Mouse (Mus musculus): ENCODE measurements around the gene Col12a1.

Col12a1 gene

DNA sequence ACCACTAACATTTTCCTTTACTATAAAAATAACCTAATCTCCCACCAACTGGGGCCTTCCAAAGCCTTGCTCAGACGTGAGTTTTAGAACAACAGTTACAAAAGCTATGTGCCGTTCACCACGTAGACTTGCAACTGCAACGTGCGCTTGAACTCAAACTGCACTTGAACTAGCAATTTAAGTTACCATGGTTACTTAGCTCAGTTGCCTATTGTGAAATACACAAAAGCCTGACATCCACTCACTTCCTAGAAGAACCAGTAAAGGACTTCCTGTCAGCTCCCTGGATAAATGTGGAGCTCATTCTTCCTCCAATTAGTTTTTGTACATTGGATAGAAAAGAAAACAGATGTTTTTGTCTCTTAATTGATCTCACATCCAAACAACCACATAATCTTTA lies 112.9 kb downstream of the Col12a1 start:
- DNase-seq (ENCODE audit: low spot score in 2 of 2) = no peak

DNA sequence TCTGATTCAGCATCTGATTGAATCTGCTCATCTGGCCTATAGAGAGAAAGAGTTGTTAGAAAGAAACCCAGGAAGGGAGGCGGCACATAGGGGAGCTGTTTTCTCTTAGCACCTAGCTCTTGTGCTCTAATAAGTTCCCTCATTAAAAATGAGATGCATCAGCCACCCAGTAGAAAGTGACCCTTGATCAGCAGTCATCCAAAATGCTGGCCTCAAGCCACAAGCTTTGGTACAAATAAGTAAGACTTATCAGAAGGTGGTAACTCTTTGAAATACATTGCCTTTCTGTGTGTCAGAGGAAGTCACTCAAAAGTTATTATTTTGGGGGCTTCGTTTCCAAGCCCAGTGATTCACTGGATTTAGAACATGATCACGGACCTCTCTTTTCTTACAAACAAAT lies 114.1 kb downstream of the Col12a1 start:
- DNase-seq (ENCODE audit: low spot score in 2 of 2) = no peak

DNA sequence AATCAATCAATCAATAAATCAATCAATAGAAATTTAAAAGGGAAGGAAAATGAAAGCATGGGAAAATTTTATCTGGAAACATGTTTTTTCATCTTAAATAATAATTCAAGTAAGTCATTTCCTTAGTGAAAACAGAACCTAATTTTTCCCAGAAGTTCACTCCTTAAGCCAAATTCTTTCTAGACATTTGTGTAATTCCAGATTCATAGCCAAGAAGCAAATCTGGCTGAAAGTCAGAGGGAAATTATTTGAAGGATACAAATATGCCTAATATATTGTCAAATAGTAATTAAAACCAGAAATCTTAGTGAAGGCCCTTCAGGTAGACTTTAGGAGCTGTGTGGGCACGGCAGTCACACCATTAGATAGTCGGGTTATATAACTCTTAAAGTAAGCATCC lies 115.2 kb downstream of the Col12a1 start:
- DNase-seq (ENCODE audit: low spot score in 2 of 2) = no peak

DNA sequence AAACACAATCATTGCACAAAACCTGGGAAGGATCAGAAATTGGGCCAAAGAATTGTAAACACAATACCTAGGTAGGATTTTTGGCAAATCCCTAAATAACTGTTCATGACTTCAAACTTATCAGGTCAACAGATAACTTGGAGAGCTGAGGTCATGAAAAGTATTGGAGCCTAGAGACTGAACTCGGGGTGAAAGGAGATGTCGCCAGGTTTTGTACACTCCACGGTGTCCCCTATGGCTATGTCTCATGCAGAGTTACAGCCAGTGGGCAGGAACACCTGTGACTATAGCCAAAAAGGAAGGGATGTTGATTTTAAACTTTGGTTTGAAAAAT lies 118.4 kb downstream of the Col12a1 start:
- no peak for DNase-seq (ENCODE audit: low spot score in 2 of 2)

DNA sequence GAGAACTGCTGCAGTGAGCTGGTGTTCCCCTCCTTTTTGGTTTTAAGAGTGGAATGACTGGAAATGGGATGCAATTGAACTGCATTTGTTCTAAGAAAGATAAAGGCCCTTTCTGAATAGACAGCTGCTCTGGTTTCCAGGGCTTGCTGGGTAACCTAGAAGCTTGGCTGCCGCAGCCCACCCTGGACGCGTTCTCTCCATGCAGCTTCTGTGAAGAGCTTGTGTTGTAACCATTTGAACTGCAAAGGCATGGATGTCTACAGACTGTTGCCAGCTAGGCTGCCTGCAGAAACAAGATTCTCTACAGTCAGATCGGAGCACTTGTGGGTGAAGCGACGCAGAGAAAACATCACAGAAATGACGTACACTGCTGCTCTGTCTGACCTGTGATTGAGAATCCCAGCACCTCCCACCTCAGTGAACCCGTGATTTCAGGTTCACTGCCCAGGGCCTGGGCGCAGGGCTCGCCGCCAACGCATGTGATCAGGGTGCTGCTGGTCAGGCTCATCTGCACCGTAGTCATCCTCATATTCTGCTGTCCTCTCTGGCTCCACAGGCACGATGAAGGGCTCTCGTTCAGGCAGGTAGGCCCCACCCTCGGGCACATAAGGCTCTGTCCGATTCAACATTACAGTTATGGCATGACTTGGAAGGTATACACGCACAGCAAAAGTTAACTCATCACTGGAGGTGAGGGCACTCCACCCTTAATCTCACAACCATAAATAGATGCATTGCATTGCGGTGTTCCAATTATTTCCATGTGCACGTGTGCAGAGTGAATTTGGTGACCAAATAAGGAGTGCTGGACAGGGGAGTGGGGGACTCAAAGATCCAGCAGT lies 119.0 kb downstream of the Col12a1 start:
- no peak for DNase-seq (ENCODE audit: low spot score in 2 of 2)

DNA sequence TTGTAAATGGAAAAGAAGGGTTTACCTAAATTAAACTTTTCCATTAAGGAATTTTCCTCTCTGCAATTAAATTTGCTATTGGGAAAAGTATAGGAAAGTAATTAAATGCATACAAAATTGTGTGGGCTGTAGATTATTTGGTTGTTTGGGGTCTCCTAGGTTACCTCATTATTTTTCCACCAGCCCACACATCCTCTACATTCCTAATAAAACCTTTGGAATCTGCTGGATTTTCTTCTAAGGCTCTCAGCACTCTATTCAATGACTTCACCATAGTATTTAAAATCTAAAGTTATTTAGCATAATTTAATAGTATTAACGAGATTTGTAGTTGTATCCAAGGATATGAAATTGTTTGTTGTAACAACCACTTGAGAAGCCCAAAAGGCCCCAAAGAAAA lies 120.1 kb downstream of the Col12a1 start:
- no peak for DNase-seq (ENCODE audit: low spot score in 2 of 2)

DNA sequence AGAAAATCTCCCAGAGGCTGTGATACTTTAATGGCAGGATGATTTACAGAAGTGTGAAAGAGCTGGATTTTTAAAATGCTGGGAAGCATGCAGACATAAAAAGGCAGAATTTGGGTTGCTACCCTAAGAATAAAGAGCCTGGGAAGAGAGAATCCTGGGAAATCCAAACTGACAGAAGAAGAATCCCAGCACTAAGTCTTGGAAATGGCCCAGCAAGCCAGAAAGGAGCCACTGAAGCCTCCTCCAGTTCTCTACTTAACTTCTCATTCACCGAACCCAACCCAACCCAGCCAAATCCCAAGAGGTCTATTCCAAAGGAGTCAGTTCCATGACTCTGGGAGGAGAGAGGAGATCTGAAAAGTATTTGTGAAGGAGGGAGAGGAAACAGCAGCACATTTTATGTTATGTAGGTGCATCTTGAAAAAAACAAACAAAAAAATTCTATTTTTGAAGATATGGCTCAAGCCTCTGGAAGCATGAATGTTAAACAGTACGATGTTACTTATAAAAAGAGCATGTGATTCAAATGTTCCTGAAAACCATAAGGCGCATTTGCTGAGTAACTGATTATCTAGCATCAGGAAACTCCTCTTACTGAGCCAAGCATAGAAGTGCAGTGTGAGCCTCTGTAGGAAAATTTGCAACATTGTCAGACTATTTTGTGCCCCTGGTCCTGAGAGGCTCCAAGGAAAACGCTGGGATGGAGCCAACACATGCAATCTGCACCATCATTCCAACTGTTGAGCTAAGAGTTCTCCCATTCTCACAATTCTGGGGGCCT lies 132.0 kb downstream of the Col12a1 start:
- no peak for DNase-seq (ENCODE audit: low spot score in 2 of 2)

DNA sequence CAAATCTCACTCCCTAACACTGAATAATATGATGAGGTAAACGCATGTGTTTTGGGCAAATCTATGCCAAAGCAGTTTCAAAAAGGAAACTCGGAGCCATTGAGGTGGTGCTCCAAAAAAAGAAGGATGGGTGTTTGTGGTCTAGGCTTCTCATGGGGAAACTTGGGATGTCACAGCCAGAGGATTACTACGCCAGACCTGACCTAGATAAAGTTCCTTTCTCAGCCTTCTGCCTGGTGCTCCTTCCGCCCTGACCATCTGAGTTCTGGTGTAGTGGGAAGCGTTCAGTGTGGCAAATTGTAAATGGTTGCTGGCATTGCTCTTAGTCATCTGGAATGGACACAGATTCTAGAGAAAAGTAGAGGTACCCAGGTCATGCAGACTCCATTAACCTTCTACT lies 151.8 kb downstream of the Col12a1 start:
- no peak for DNase-seq (ENCODE audit: low spot score in 2 of 2)

DNA sequence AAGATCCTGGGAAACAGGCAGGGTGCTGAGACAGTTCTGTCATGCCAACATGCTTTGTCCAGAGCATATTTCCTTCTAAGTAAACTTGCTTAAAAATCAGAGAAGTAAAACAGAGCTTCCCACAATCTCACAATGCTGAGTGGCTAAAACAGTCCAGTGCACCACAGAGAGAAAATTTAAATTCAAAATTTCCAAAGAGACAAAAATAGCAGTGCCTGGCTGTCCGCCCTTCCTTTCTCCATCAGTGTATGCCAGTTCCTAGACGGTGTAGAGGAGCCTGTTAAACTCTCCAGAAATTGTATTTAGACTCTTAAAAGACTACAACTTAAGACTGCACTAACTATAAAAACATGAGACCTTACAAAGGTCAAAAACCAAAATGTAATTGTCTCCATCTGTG lies 165.3 kb downstream of the Col12a1 start:
- no peak for DNase-seq (ENCODE audit: low spot score in 2 of 2)

Measured in spleen, postnatal 10 days (tissue).